20 mouse cellular contexts compared by ENCODE assay signal in the genomic region with DNA sequence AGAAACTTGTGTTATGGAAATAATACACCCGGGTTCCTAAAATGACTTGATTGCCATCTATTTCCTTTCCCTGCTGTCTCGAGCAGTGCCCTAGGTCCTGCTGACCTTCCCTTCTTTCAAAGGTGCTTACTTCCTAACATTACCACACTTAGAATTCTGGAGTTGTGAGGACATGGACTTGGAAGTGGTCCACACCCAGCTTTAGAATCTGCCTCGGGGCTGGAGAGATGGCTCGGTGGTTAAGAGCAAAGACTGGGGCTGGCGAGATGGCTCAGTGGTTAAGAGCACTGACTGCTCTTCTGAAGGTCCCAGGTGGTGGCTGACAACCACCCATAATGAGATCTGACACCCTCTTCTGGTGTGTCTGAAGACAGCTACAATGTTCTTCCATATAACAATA. TPM values are rescaled to one million over a fixed set of nuclear protein-coding genes. Genes with fewer than 3 reads are reported as not detected.
DNase-seq lines count a peak whose midpoint lies in the region; ATAC-seq and TF ChIP-seq lines count a peak whose summit lies in the region.
"Had no signal": no experiment of that assay in that cellular context is flagged by ENCODE, and none has a peak within 500 bp of the region (broad histone marks: within the 10 kb centered on the region; RNA-seq: fewer than 3 reads in every experiment).

No protein-coding gene starts in this region.

- no peaks in the 10 kb centered on the region for H3K79me2 ChIP-seq in myocyte (ENCODE audit: control insufficient read depth, insufficient read depth)

- DNase-seq in heart, adult 11 months: peak; percentile 60
- no peak for DNase-seq in heart, postnatal 10 days
- DNase-seq in 3134 (ENCODE audit: extremely low read depth, insufficient read length, low spot score): peak; percentile 32
- peak; percentile 61 for DNase-seq in ES-CJ7 (ENCODE audit: low read depth, low spot score)
- DNase-seq in frontal cortex, postnatal 14 days (ENCODE audit: low spot score in 2 of 2): no peak
- DNase-seq: cerebellum, adult 18-20 months; cerebellum, postnatal 14 days; gastrocnemius, postnatal 10 days; heart, postnatal 14 days; kidney, adult 18-20 months; kidney, postnatal 14 days; right cerebral cortex, postnatal 25 days; thymus, adult 2 months; thymus, postnatal 4 days had no signal

- H3K4me3 ChIP-seq in myocyte: no peak overlapping the region
- H3K4me3 ChIP-seq: forebrain, embryonic 12.5 days; midbrain, embryonic 12.5 days had no signal

- H3K36me3 ChIP-seq in myocyte (ENCODE audit: control insufficient read depth, insufficient read depth): no peaks in the 10 kb centered on the region
- H3K36me3 ChIP-seq: forebrain, embryonic 12.5 days; heart, embryonic 12.5 days; midbrain, embryonic 12.5 days had no signal

- peak overlapping the region; percentile 87 for H3K4me2 ChIP-seq in myocyte (ENCODE audit: low read depth)

- TF ChIP-seq POLR2A in myocyte (IDR thresholded peaks at IDR 0.05; ENCODE audit: insufficient read length, low read depth): no peak

- no peaks in the 10 kb centered on the region for H3K27me3 ChIP-seq in myocyte (ENCODE audit: control insufficient read depth, insufficient read depth, insufficient read length)

- intact Hi-C loops in heart, postnatal 10 days (cut with DNase I): no loop called here

- H3ac ChIP-seq in myocyte (ENCODE audit: control insufficient read depth, insufficient read length): no peak overlapping the region

- no peak for ATAC-seq in cerebellum, adult (ENCODE audit: insufficient number of reproducible peaks, low FRiP score, low TSS enrichment)
- ATAC-seq: hindbrain, postnatal 0 days had no signal

TF ChIP-seq in myocyte, 11 proteins besides CTCF, POLR2A, EP300 and RAD21:
- no peak for TF ChIP-seq TCF12 (IDR thresholded peaks at IDR 0.05; ENCODE audit: insufficient read depth, poor library complexity, severe bottlenecking)
- no peak for TF ChIP-seq SRF (IDR thresholded peaks at IDR 0.05; ENCODE audit: control insufficient read depth, insufficient read length, low read depth)
- TF ChIP-seq TCF3 (IDR thresholded peaks at IDR 0.05; ENCODE audit: insufficient read length, low read depth): no peak
- TF ChIP-seq CEBPB (IDR thresholded peaks at IDR 0.05; ENCODE audit: insufficient read depth, poor library complexity, severe bottlenecking): no peak
- TF ChIP-seq MAX (IDR thresholded peaks at IDR 0.05; ENCODE audit: low read depth): no peak
- no peak for TF ChIP-seq USF1 (IDR thresholded peaks at IDR 0.05; ENCODE audit: low read depth)
- TF ChIP-seq E2F4 (IDR thresholded peaks at IDR 0.05; ENCODE audit: insufficient read depth): no peak
- no peak for TF ChIP-seq MYOD1 (IDR thresholded peaks at IDR 0.05; ENCODE audit: control insufficient read depth in 1 of 3, insufficient read length in 2 of 3, low read depth in 2 of 3)
- TF ChIP-seq POLR2AphosphoS2 (IDR thresholded peaks at IDR 0.05; ENCODE audit: insufficient read length, low read depth): no peak
- no peak for TF ChIP-seq REST (IDR thresholded peaks at IDR 0.05; ENCODE audit: insufficient read depth, insufficient read length)
- no peak for TF ChIP-seq MYOG (IDR thresholded peaks at IDR 0.05; ENCODE audit: control insufficient read depth in 1 of 3, insufficient read depth in 1 of 3, insufficient read length in 2 of 3, low read depth in 2 of 3)

RNA-seq across cellular contexts. Expression of a gene that starts 9.2 kb away (rescaled TPM):
- total RNA-seq in heart, postnatal 10 days (2021): 1 to 10 TPM; 5.5 to 6.2 TPM
- 4.9 TPM for polyA plus RNA-seq in myocyte (2012; fragmentation: generic; extraction: Trizol)

RNA-seq across cellular contexts. Expression of a gene that starts 34.4 kb away (rescaled TPM):
- total RNA-seq in heart, postnatal 10 days (2021): 100 to 1,000 TPM in 1 of 2 experiments, 10 to 100 TPM in 1; 96.6 to 108 TPM
- 327 TPM for polyA plus RNA-seq in myocyte (2012; fragmentation: generic; extraction: Trizol)

Comparison
In these comparisons a context has a peak if more than half of its experiments do, and no peak if none do; other contexts are left out.
1. DNase-seq: peak in heart, adult 11 months (single experiment), 3134 (single experiment) and ES-CJ7 (single experiment); none in heart, postnatal 10 days (0 of 2) and frontal cortex, postnatal 14 days (0 of 2).